Mouse (Mus musculus) testis, postnatal 10 days (tissue): ENCODE data around the gene Pex14.
A peak's percentile ranks its signal among the peaks of the same experiment; 100 is the strongest.
"Not testable (repeated sequence)": the region's sequence is repeated elsewhere in the genome, so short reads cannot be mapped to it uniquely, and the experiment has no call there.

Experiments
- DNase-seq: peaks from one replicate; pipeline ENCODE4 v3.0.0; 2021; ENCODE audit warnings: low spot score

Pex14 gene

GRCm38 (mm10) chr4:149103875-149104561, 4.3 kb upstream of the Pex14 start, which contains the start of gene Dffa:
Gene Dffa, plus strand, starts transcription at chr4:149104146.
- peak; percentile 94 for DNase-seq

GRCm38 (mm10) chr4:149101456-149101855, 1.8 kb upstream of the Pex14 start:
- DNase-seq: no peak

- DNase-seq: not testable (repeated sequence)
Observed at GRCm38 (mm10) chr4:149100449-149100848, 773 bp upstream of the Pex14 start.

- DNase-seq: no peak
Observed at GRCm38 (mm10) chr4:149098571-149098970, 1.1 kb downstream of the Pex14 start.

- DNase-seq: no peak
Observed at GRCm38 (mm10) chr4:149097956-149098355, 1.7 kb downstream of the Pex14 start.

GRCm38 (mm10) chr4:149091364-149091763, 8.3 kb downstream of the Pex14 start:
- no peak for DNase-seq

- no peak for DNase-seq
Observed at GRCm38 (mm10) chr4:149085381-149085780, 14.3 kb downstream of the Pex14 start.

GRCm38 (mm10) chr4:149081528-149081927, 18.1 kb downstream of the Pex14 start:
- peak; percentile 85 for DNase-seq

GRCm38 (mm10) chr4:149080111-149080510, 19.6 kb downstream of the Pex14 start:
- no peak for DNase-seq

GRCm38 (mm10) chr4:149079629-149080028, 20.0 kb downstream of the Pex14 start:
- DNase-seq: no peak

- no peak for DNase-seq
Observed at GRCm38 (mm10) chr4:149078261-149078660, 21.4 kb downstream of the Pex14 start.

GRCm38 (mm10) chr4:149075871-149076575, 23.7 kb downstream of the Pex14 start:
- DNase-seq: peak; percentile 83

- DNase-seq: no peak
Observed at GRCm38 (mm10) chr4:149075073-149075472, 24.6 kb downstream of the Pex14 start.

GRCm38 (mm10) chr4:149066672-149067551, 32.8 kb downstream of the Pex14 start:
- no peak for DNase-seq

GRCm38 (mm10) chr4:149064061-149064854, 35.4 kb downstream of the Pex14 start:
- no peak for DNase-seq

- DNase-seq: no peak
Observed at GRCm38 (mm10) chr4:149062406-149063318, 37.0 kb downstream of the Pex14 start.

- no peak for DNase-seq
Observed at GRCm38 (mm10) chr4:149061432-149061718, 38.3 kb downstream of the Pex14 start.

GRCm38 (mm10) chr4:149060621-149061431, 38.9 kb downstream of the Pex14 start:
- no peak for DNase-seq

GRCm38 (mm10) chr4:149059713-149060112, 40.0 kb downstream of the Pex14 start:
- DNase-seq: no peak

GRCm38 (mm10) chr4:149058298-149058697, 41.4 kb downstream of the Pex14 start:
- no peak for DNase-seq
